Mouse (Mus musculus) heart, embryonic 12.5 days (tissue): ENCODE data around the gene Fam166a. TPM values are rescaled to one million over a fixed set of nuclear protein-coding genes. Genes with fewer than 3 reads are reported as not detected.

Experiments used
- ATAC-seq: fragments of 200-750 bp; cut with Nextera tagmentation; 2 replicates; pipeline ENCODE4 v1.8.0; 2017; ENCODE audit warnings: moderate TSS enrichment, moderate library complexity; ENCODE audit not compliant: insufficient number of reproducible peaks, low FRiP score
- H3K27ac ChIP-seq: fragments of 300-500 bp; sonication (generic); 2 replicates; pipeline ENCODE4 v1.5.1; 2016; ENCODE audit warnings: mild to moderate bottlenecking, moderate library complexity; ENCODE audit not compliant: poor library complexity, severe bottlenecking
- H3K27me3 ChIP-seq: fragments of 300-500 bp; sonication (generic); replicated peaks from 2 replicates; pipeline ENCODE4 v1.6.1; 2016; ENCODE audit warnings: mild to moderate bottlenecking, moderate library complexity
- H3K36me3 ChIP-seq: fragments of 300-500 bp; sonication (generic); 2 replicates; pipeline ENCODE4 v1.6.1; 2016; ENCODE audit warnings: mild to moderate bottlenecking, moderate library complexity
- H3K4me1 ChIP-seq: fragments of 300-500 bp; sonication (generic); replicated peaks from 2 replicates; pipeline ENCODE4 v1.6.1; 2016; ENCODE audit warnings: mild to moderate bottlenecking
- H3K4me2 ChIP-seq: fragments of 300-500 bp; sonication (generic); 2 replicates; pipeline ENCODE4 v1.6.1; 2016; ENCODE audit warnings: mild to moderate bottlenecking, moderate library complexity
- H3K4me3 ChIP-seq: fragments of 300-500 bp; sonication (generic); 2 replicates; pipeline ENCODE4 v1.5.1; 2016; ENCODE audit warnings: mild to moderate bottlenecking
- H3K9ac ChIP-seq: fragments of 300-500 bp; sonication (generic); 2 replicates; pipeline ENCODE4 v1.6.1; 2016; ENCODE audit warnings: mild to moderate bottlenecking, moderate library complexity
- H3K9me3 ChIP-seq: fragments of 300-500 bp; sonication (generic); replicated peaks from 2 replicates; pipeline ENCODE4 v1.6.1; 2016; ENCODE audit warnings: mild to moderate bottlenecking, moderate library complexity
- WGBS: fragments of 180-500 bp; shearing (Covaris S2); methylation state at CpG from one replicate; pipeline ENCODE4 v1.1.7; 2016; 5-methylcytosine and 5-hydroxymethylcytosine counted together
- polyA plus RNA-seq: library from polyadenylated mRNA; unstranded; fragments of >200 nt; fragmentation: Nextera tagmentation; extraction: Ambion mirVana; gene quantifications from 2 replicates; pipeline ENCODE4 v1.2.1, GENCODE M21; 2016

Gene Fam166a
- polyA plus RNA-seq, 1 experiment from 2014 or later, result not detected

DNA sequence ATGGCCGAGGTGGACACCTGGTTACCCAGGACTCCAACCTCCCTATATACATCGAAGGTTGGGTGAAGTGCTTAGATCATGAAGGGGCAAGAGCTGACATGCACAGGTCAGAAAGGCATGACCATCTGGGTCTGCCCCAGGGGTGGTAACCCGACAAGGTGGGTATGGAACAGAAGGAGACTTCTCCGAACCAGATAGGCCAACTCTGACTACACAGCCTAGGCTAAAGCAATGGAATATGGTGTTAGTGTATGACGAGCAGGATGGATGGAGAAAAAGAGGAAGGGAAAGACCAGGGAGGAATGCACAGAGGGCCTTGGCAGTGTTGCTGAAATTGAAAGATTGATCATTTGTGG lies 32.0 kb upstream of the Fam166a start:
- H3K9me3 ChIP-seq, result no peaks in the 10 kb centered on the region
- no peak for ATAC-seq
- H3K27me3 ChIP-seq, result peaks cover 16% of the 10 kb centered on the region
- no peak overlapping the region for H3K27ac ChIP-seq
- peak overlapping the region; percentile 95 for H3K4me2 ChIP-seq
- peaks cover 15% of the 10 kb centered on the region for H3K4me1 ChIP-seq
- peak overlapping the region; percentile 56 for H3K4me3 ChIP-seq
- WGBS, result 30% methylated on average over 5 of the region's 5 CpGs
- H3K36me3 ChIP-seq, result no peaks in the 10 kb centered on the region
- H3K9ac ChIP-seq, result 0 out of 2 replicates have a peak overlapping the region, but pooled peaks have one; percentile 66

GRCm38 (mm10) chr2:25187841-25188240 lies 30.7 kb upstream of the Fam166a start:
- H3K36me3 ChIP-seq, result no peaks in the 10 kb centered on the region
- H3K4me3 ChIP-seq, result no peak overlapping the region
- H3K9me3 ChIP-seq, result no peaks in the 10 kb centered on the region
- peaks cover 8% of the 10 kb centered on the region for H3K4me1 ChIP-seq
- no peak overlapping the region for H3K9ac ChIP-seq
- peaks cover 16% of the 10 kb centered on the region for H3K27me3 ChIP-seq
- no peak for ATAC-seq
- H3K4me2 ChIP-seq, result no peak overlapping the region
- 78% methylated on average over 6 of the region's 6 CpGs for WGBS
- no peak overlapping the region for H3K27ac ChIP-seq

DNA sequence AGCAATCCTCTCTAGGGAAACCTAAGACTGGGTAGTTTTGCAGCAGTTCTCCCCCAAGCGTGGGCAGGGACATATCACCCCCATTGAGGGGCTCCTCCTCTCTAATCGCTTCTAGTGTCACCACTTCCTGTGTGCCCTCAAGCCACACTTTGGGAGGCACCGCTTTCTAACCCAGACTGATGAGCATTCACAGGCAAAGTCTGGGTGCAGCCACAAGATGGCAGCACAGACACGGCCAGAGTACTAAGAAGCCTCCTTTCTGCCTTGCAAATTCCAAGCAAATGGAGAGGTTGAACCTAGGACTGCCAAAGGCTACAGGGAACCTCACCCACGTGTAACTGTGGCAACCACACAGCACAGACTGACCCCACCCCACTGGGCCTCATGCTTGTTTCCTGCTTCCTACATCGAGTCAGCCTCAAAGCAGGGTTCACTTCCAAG lies 25.2 kb upstream of the Fam166a start:
- peak; percentile 61; the same call in 1 of the 2 replicates for ATAC-seq
- Histone ChIP-seq H3K27me3 (peaks cover 17% of the 10 kb centered on the region), H3K4me1 (peaks cover 40% of the 10 kb centered on the region), H3K4me2 (peak overlapping the region; percentile 51), H3K9me3 (no peaks in the 10 kb centered on the region), H3K36me3 (peaks cover under 1% of the 10 kb centered on the region; the same call in 1 of the 2 replicates), H3K27ac (no peak overlapping the region), H3K4me3 (no peak overlapping the region), H3K9ac (no peak overlapping the region)
- WGBS, result 2% methylated on average over 6 of the region's 6 CpGs

- Histone ChIP-seq H3K27ac (0 out of 2 replicates have a peak overlapping the region, but pooled peaks have one; percentile 14), H3K4me1 (peaks cover 42% of the 10 kb centered on the region), H3K4me2 (peak overlapping the region; percentile 72; the same call in 1 of the 2 replicates), H3K9ac (0 out of 2 replicates have a peak overlapping the region, but pooled peaks have one; percentile 18), H3K9me3 (no peaks in the 10 kb centered on the region), H3K4me3 (no peak overlapping the region), H3K36me3 (peaks cover 6% of the 10 kb centered on the region), H3K27me3 (peaks cover 17% of the 10 kb centered on the region)
- whole genome bisulfite sequencing, result 67% methylated on average over 5 of the region's 5 CpGs
- no peak for ATAC-seq
Observed at GRCm38 (mm10) chr2:25194006-25194405, 24.5 kb upstream of the Fam166a start.

DNA sequence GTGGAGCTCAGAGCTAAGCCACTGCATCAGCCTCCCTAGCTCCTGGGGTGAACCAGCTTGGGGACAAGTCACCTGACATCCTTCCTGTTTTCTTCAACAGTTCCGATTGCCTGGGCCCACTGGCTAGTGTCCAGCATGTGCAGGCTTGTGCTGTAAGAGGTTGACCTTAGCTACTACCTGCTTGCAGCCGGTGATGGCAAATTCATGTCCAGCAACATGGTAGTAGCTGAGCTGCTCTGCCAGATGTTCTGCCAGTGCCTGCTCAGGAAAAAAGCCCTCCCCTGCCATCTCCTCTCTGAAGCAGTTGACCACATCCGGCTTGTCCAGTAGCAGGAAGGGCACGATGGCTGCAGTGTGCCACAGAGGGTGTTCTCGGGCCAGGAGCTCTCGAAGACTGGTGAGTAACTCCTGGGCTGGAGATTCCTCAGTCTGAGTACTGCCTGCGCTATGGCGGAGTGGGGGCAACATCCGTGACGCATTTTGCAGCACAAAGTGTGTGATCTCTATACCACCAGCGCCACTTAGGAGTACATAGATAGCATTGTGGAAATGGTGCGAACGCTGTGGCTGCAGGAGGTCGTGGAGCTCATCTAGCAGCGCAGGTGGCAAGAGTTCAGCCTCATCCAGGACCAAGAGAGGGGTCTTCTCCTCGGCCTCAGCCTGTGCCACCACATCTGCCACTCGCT lies 23.9 kb upstream of the Fam166a start:
- WGBS, result 75% methylated on average over 17 of the region's 17 CpGs
- Histone ChIP-seq H3K27ac (no peak overlapping the region), H3K4me2 (peak overlapping the region; percentile 72), H3K36me3 (peaks cover 10% of the 10 kb centered on the region), H3K27me3 (peaks cover 17% of the 10 kb centered on the region), H3K4me1 (peaks cover 42% of the 10 kb centered on the region), H3K9ac (peak overlapping the region; percentile 59; the same call in 1 of the 2 replicates), H3K4me3 (peak overlapping the region; percentile 40), H3K9me3 (no peaks in the 10 kb centered on the region)
- ATAC-seq, result no peak

- Histone ChIP-seq H3K4me3 (peak overlapping the region; percentile 40), H3K27ac (peak overlapping the region; percentile 62; the same call in 1 of the 2 replicates), H3K9ac (peak overlapping the region; percentile 59), H3K9me3 (no peaks in the 10 kb centered on the region), H3K4me1 (peaks cover 42% of the 10 kb centered on the region), H3K36me3 (peaks cover 19% of the 10 kb centered on the region), H3K4me2 (peak overlapping the region; percentile 72), H3K27me3 (peaks cover 17% of the 10 kb centered on the region)
- no peak for ATAC-seq
- 14% methylated on average over 55 of the region's 55 CpGs for WGBS
Observed at GRCm38 (mm10) chr2:25195211-25196156, 23.1 kb upstream of the Fam166a start.

GRCm38 (mm10) chr2:25196172-25196954 lies 22.2 kb upstream of the Fam166a start, which contains the start of gene Tor4a:
Gene Tor4a, minus strand, starts transcription at chr2:25196886.
- WGBS, result 5% methylated on average over 8 of the region's 8 CpGs
- ATAC-seq, result peak; percentile 74
- Histone ChIP-seq H3K36me3 (peaks cover 28% of the 10 kb centered on the region), H3K27ac (peak within 1 kb of the TSS; percentile 62), H3K4me3 (peak within 1 kb of the TSS; percentile 40), H3K9me3 (no peaks in the 10 kb centered on the region), H3K27me3 (peaks cover 17% of the 10 kb centered on the region), H3K4me1 (peaks cover 42% of the 10 kb centered on the region), H3K9ac (peak within 1 kb of the TSS; percentile 59), H3K4me2 (peak within 1 kb of the TSS; percentile 72)

DNA sequence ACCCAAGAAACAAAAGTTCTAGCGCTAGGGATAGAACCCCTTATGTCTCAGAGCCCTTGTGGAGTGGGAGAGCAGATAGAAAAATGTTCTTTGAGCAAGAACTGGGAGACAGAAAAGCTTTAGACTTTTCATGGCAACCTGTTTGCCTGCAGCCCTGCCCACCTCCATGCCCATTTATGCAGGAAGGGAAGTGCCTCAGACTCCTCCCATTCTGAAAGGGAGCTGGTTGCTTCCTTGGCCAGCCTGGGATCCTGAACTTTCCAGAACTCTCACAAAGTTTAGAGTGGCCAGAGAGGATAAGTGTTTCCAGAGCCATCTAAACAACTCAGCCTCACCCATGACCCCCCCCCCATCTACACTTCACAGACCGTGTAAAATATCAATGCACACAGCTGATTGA lies 21.4 kb upstream of the Fam166a start:
- ATAC-seq, result no peak
- Histone ChIP-seq H3K4me2 (peak overlapping the region; percentile 72), H3K27ac (peak overlapping the region; percentile 62), H3K9ac (no peak overlapping the region), H3K9me3 (no peaks in the 10 kb centered on the region), H3K4me3 (no peak overlapping the region), H3K36me3 (peaks cover 35% of the 10 kb centered on the region), H3K4me1 (peaks cover 42% of the 10 kb centered on the region), H3K27me3 (peaks cover 17% of the 10 kb centered on the region)
- 28% methylated on average over 2 of the region's 2 CpGs for WGBS

GRCm38 (mm10) chr2:25197946-25198345 lies 20.6 kb upstream of the Fam166a start:
- peaks cover 42% of the 10 kb centered on the region for H3K4me1 ChIP-seq
- H3K9me3 ChIP-seq, result no peaks in the 10 kb centered on the region
- no peak for ATAC-seq
- no peak overlapping the region for H3K4me2 ChIP-seq
- peak overlapping the region; percentile 49; the same call in 1 of the 2 replicates for H3K27ac ChIP-seq
- peaks cover 17% of the 10 kb centered on the region for H3K27me3 ChIP-seq
- peaks cover 43% of the 10 kb centered on the region for H3K36me3 ChIP-seq
- H3K4me3 ChIP-seq, result no peak overlapping the region
- no peak overlapping the region for H3K9ac ChIP-seq

DNA sequence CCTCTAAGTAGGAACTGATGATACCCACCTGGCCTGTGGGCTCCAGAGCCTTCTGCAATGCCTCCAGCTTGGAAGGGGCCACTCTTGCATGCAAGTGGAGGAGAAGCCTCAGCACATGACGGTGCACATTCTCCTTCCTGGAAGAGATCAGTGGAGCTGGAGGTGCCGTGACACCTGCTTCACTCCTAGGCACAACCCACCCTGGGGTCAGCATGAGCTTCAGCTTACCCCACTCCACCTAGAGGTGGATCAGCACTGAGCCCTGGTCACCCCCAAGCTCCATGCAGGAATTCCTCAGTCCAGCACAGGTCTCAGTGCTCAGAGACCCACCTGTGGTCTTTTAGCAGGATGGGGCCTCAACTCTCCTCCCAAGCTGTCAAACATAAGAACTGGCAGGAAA lies 17.9 kb upstream of the Fam166a start:
- peaks cover 20% of the 10 kb centered on the region for H3K4me1 ChIP-seq
- H3K9me3 ChIP-seq, result no peaks in the 10 kb centered on the region
- H3K27me3 ChIP-seq, result 0 out of 2 replicates have a peak, but pooled peaks cover under 1% of the 10 kb centered on the region
- no peak overlapping the region for H3K4me3 ChIP-seq
- no peak overlapping the region for H3K27ac ChIP-seq
- no peak overlapping the region for H3K4me2 ChIP-seq
- WGBS, result 90% methylated on average over 2 of the region's 2 CpGs
- peaks cover 70% of the 10 kb centered on the region for H3K36me3 ChIP-seq
- ATAC-seq, result no peak
- H3K9ac ChIP-seq, result no peak overlapping the region
